Mouse (Mus musculus) thymus, postnatal 36 days (tissue): Measurements from ENCODE around the gene Olfr402.
"Not testable (repeated sequence)": the region's sequence is repeated elsewhere in the genome, so short reads cannot be mapped to it uniquely, and the experiment has no call there.

Experiments
- DNase-seq, 2 experiments: peaks; one replicate each; pipeline ENCODE4 v3.0.0; 2022; ENCODE audit warnings: mixed read lengths in 2 of 2

Gene Olfr402

DNA sequence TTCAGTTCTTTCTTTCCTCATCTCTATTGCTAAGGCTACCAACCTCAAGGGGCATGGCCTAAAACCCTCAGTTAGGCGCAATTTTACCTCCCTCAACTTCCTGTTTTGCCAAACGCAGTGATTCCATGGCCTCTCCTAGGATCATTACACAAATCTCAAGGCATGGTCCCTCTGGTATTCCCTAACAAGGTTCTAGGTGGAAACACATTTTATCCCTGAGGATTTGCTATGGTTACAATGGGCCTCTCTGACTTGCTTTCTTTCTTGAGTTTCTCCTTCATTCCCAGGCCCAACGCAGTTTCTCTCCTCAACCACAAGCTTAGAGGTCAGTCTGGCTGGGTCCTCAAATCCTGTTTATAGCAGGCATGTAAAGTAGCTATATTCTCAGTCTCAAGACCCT is at the start of gene Olfr402:
Gene Olfr402, plus strand, starts transcription at position 301 of the 400 bp plus-strand sequence.
- DNase-seq: no peak

DNA sequence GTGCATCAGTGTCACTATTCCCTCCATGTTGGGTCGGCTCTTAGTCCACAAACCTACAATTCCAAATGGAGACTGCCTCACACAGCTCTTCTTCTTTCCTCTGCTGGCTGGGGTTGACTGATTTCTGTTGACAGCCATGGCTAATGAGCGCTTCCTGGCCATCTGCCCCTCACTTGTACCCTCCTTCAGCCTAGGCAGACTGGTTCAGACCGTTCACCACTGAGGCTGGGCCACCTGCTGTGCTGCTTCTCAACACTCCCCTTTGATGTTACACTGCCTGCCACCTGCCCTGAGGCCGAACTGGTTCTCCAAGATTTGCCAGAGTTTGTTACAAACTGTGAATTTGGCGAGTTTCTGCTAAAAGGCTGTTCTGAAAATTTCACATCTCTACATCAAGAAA is 48.3 kb upstream of the Olfr402 start:
- DNase-seq: no peak

DNA sequence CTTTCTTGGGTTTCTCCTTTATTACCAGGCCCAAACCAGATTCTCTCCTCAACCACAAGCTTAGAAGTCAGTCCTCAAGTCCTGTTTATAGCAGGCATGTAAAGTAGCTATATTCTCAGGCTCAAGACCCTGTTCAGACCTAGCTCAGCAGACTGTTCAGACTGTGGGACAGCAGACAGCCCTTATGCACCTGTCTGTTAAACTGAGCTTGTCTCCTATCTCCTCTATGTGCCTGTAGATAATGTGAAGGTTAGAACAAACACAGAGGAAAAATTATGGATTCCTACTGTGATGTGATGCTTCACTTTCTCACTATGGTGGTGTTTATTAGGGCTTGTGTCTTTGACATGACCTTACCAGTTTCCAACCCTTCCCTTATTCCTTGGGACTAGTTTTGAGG is 39.9 kb upstream of the Olfr402 start, which contains the start of gene Olfr401:
Gene Olfr401, plus strand, starts transcription at position 301 of the 400 bp plus-strand sequence.
- no peak for DNase-seq

DNA sequence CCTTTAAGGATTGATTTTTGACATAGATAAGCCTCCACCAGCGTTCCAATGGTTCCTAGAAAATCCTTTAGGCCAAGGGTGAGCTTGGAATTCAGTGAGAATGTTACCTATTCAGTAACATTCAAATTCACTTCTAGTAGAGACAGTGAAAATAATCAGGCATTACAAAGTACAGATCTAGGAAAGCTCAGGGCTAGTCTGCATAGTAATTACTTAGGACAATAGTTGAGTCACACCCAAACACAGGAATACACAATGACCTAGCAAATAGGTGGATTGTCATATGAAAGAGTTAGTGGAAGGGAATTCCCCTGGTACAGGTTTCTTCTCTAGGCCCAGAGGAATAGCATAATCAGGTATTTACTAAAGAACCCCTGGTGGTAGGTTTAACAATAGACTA is 13.3 kb upstream of the Olfr402 start:
- DNase-seq: not testable (repeated sequence)

DNA sequence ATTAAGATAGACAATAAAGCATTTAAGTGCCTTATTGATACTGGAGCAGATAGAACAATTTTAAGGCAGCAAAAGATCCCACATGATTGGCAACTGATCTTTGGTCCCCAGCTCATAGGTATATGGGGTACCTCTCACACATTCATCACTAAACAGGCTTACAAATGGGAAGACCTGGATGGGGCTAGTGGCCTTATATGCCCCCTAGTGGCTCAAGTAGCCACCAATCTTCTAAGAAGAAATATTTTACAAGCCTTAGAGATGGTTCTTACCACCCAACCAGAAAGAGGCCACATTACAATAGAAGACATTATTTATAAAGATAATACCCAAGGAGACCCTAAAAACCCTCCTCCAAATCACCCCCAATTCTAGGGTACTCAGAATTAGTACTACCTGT is 7.5 kb upstream of the Olfr402 start:
- no peak for DNase-seq

DNA sequence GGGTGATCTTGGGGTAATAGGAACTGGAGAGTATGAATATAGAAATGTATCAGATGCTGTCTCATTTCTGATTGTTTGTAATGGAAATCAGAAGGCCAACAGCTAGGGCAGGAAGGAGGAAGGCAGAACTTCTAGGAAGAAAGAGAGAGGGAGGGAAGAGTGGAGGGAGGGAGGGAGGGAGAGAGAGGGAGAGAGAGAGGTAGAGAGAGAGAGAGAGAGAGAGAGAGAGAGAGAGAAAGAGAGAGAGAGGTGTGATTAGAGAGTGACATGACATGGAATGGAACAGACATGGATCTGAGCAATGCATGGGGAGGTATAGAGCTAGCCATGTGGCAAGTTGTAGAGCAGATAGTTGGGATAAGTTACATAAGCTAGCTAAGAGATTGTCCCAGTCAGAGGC is 15.4 kb downstream of the Olfr402 start:
- DNase-seq: no peak

DNA sequence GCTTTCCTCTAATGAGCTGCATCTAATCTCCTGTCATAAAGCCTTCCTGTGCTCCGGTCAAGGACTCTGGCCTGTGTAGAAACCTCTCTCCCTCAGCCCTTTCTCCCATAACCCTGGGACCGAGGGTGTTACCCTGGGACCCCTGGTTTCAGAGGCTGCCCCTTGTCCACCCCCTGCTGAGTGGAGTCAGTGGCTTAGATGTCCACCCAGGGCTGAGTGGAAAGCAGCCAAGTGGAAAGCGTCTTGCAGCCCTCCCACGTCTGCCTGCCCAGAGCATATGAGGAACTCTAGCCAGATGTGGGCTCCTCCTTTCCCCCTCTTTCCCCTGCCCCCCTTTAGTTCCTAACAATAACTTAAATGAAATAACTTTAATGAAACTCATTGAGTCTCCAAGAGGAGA is 29.8 kb downstream of the Olfr402 start:
- DNase-seq: no peak

DNA sequence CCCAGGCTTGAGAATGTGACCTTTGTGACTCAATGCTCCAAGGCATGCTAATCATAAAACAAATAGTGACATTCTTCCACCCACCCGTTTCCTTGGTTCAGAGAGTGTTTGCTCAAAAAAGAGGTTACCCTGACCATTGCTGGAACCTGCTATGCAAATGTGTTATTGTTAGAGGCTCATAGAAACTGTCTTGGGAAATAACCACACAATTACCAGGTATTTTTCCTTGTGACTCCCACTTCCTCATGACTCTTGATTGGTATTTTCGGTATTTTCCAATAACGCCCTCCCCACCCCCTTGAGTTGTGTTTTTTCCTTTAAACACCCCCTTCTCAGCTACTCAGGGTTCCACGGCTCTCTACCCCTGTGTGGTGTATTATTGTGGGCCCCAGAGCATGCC is 30.4 kb downstream of the Olfr402 start:
- no peak for DNase-seq

DNA sequence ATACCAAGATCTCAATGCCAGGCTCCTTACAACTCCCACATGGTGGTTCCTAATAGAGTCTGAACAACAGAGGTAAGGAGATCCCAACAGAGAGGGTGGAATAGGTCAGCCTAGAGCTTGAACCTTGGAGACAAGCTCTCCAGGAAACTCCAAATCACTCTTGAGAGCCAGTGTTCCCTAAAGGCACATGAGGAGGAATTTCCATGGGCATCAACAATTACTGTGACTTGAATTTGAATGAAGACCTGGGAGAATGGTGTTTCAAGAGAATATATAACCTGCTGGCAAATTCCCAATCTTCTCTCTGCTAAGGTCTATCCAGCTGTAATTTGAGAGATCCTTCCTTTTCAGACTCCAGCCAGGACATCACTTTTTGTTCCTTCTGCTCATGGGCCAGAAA is 32.6 kb downstream of the Olfr402 start, which contains the start of gene Olfr403:
Gene Olfr403, plus strand, starts transcription at position 301 of the 400 bp plus-strand sequence.
- DNase-seq: no peak
